Mouse (Mus musculus) thymus, adult 2 months (tissue): ENCODE results near the gene Il12b. TPM values are rescaled to one million over a fixed set of nuclear protein-coding genes. Genes with fewer than 3 reads are reported as not detected.

Source experiments
- DNase-seq: peaks from one replicate; pipeline ENCODE4 v3.0.0; 2021
- H3K27ac ChIP-seq: fragments of 200-500 bp; 2 replicates; pipeline ENCODE4 v1.5.1; 2012; ENCODE audit warnings: low read length, control low read depth; ENCODE audit not compliant: control insufficient read depth, insufficient read depth
- H3K27me3 ChIP-seq: fragments of 200-500 bp; 2 replicates; pipeline ENCODE4 v1.6.1; 2012; ENCODE audit warnings: mild to moderate bottlenecking, low read length, moderate library complexity, mixed read lengths; ENCODE audit not compliant: control insufficient read depth, insufficient read depth
- H3K36me3 ChIP-seq: fragments of 200-500 bp; 2 replicates; pipeline ENCODE4 v1.6.1; 2012; ENCODE audit warnings: mild to moderate bottlenecking, low read length, moderate library complexity; ENCODE audit not compliant: control insufficient read depth, insufficient read depth
- H3K4me1 ChIP-seq: fragments of 200-500 bp; replicated peaks from 2 replicates; pipeline ENCODE4 v1.6.1; 2012; ENCODE audit warnings: low read length; ENCODE audit not compliant: control insufficient read depth, insufficient read depth
- H3K4me3 ChIP-seq: fragments of 200-500 bp; 2 replicates; pipeline ENCODE4 v1.5.1; 2012; ENCODE audit warnings: mild to moderate bottlenecking, low read length, control low read depth, moderate library complexity; ENCODE audit not compliant: control insufficient read depth, insufficient read depth
- CTCF ChIP-seq: fragments of 200-500 bp; IDR thresholded peaks from 2 replicates; pipeline ENCODE4 v1.5.1; 2012; ENCODE audit warnings: mild to moderate bottlenecking, control low read depth, low read length, moderate library complexity, borderline replicate concordance; ENCODE audit not compliant: control insufficient read depth, poor library complexity, insufficient read depth; ENCODE audit errors: extremely low read depth
- POLR2A ChIP-seq: fragments of 200-500 bp; IDR thresholded peaks from 2 replicates; pipeline ENCODE4 v1.6.1; 2012; ENCODE audit warnings: mild to moderate bottlenecking, low read length, control low read depth, moderate library complexity; ENCODE audit not compliant: control insufficient read depth, poor library complexity, insufficient read depth; ENCODE audit errors: extremely low read depth
- WGBS: fragments of 180-500 bp; shearing (Covaris S2); methylation state at CpG from one replicate; pipeline ENCODE4 v1.1.7; 2018; 5-methylcytosine and 5-hydroxymethylcytosine counted together
- polyA plus RNA-seq: library from polyadenylated mRNA; depleted of rRNA; stranded (reverse); fragments of >200 nt; gene quantifications from 2 replicates; pipeline ENCODE4 v1.2.3, GENCODE M21; 2012

The Il12b gene
- polyA plus RNA-seq, 1 experiment = 4.5 TPM

GRCm38 (mm10) chr11:44422337-44423111 is 22.7 kb downstream of the Il12b start:
- whole genome bisulfite sequencing = 80% methylated on average over 10 of the region's 10 CpGs
- Histone ChIP-seq H3K36me3 (no peaks in the 10 kb centered on the region), H3K27ac (no peak overlapping the region), H3K27me3 (no peaks in the 10 kb centered on the region; the same call in 1 of the 2 replicates), H3K4me1 (no peaks in the 10 kb centered on the region), H3K4me3 (no peak overlapping the region)
- no peak for DNase-seq
- TF ChIP-seq POLR2A (no peak), CTCF (no peak)

GRCm38 (mm10) chr11:44423261-44423660 is 23.4 kb downstream of the Il12b start:
- no peak for DNase-seq
- H3K4me1 ChIP-seq = no peaks in the 10 kb centered on the region
- 70% methylated on average over 6 of the region's 6 CpGs for WGBS
- no peak for TF ChIP-seq POLR2A
- no peak for TF ChIP-seq CTCF
- H3K27me3 ChIP-seq = no peaks in the 10 kb centered on the region; the same call in 1 of the 2 replicates
- H3K36me3 ChIP-seq = no peaks in the 10 kb centered on the region
- no peak overlapping the region for H3K4me3 ChIP-seq
- H3K27ac ChIP-seq = no peak overlapping the region

GRCm38 (mm10) chr11:44423955-44424354 is 24.1 kb downstream of the Il12b start:
- Histone ChIP-seq H3K27ac (no peak overlapping the region), H3K4me1 (no peaks in the 10 kb centered on the region), H3K36me3 (no peaks in the 10 kb centered on the region), H3K4me3 (no peak overlapping the region), H3K27me3 (no peaks in the 10 kb centered on the region)
- no peak for DNase-seq
- TF ChIP-seq CTCF = no peak
- no peak for TF ChIP-seq POLR2A
- WGBS = 82% methylated on average over 5 of the region's 5 CpGs

GRCm38 (mm10) chr11:44425006-44425405 is 25.1 kb downstream of the Il12b start:
- WGBS = 91% methylated on average over 8 of the region's 8 CpGs

GRCm38 (mm10) chr11:44425626-44426025 is 25.8 kb downstream of the Il12b start:
- H3K4me3 ChIP-seq = no peak overlapping the region
- no peaks in the 10 kb centered on the region for H3K27me3 ChIP-seq
- H3K27ac ChIP-seq = no peak overlapping the region
- H3K4me1 ChIP-seq = no peaks in the 10 kb centered on the region
- TF ChIP-seq CTCF = no peak
- no peak for TF ChIP-seq POLR2A
- 90% methylated on average over 6 of the region's 6 CpGs for WGBS
- DNase-seq = no peak
- no peaks in the 10 kb centered on the region for H3K36me3 ChIP-seq

More at GRCm38 (mm10) chr11:44425006-44425405, 25.1 kb downstream of the Il12b start:
- Histone ChIP-seq H3K4me3 (no peak overlapping the region), H3K4me1 (no peaks in the 10 kb centered on the region), H3K36me3 (no peaks in the 10 kb centered on the region), H3K27me3 (no peaks in the 10 kb centered on the region), H3K27ac (no peak overlapping the region)
- TF ChIP-seq POLR2A = no peak
- no peak for TF ChIP-seq CTCF
- no peak for DNase-seq

GRCm38 (mm10) chr11:44427951-44428350 is 28.1 kb downstream of the Il12b start:
- Histone ChIP-seq H3K27me3 (no peaks in the 10 kb centered on the region), H3K4me1 (no peaks in the 10 kb centered on the region), H3K36me3 (no peaks in the 10 kb centered on the region), H3K4me3 (no peak overlapping the region), H3K27ac (no peak overlapping the region)
- no peak for DNase-seq
- 90% methylated on average over 2 of the region's 2 CpGs for WGBS
- TF ChIP-seq POLR2A (no peak), CTCF (no peak)

GRCm38 (mm10) chr11:44430036-44430435 is 30.2 kb downstream of the Il12b start:
- H3K4me1 ChIP-seq = no peaks in the 10 kb centered on the region
- TF ChIP-seq POLR2A (no peak), CTCF (no peak)
- H3K4me3 ChIP-seq = no peak overlapping the region
- no peaks in the 10 kb centered on the region for H3K27me3 ChIP-seq
- H3K36me3 ChIP-seq = no peaks in the 10 kb centered on the region
- no peak for DNase-seq
- 94% methylated on average over 3 of the region's 3 CpGs for WGBS
- H3K27ac ChIP-seq = no peak overlapping the region
